Mouse (Mus musculus) large intestine, adult 2 months (tissue): ENCODE measurements at regions not wholly inside any gene's neighbourhood (a gene's known extent, or its start where the extent isn't known, plus 50 kb on each side); places are given as distances from the start of the nearest gene placed in this dataset.
A peak's percentile ranks its signal among the peaks of the same experiment; 100 is the strongest.
"Not testable (repeated sequence)": the region's sequence is repeated elsewhere in the genome, so short reads cannot be mapped to it uniquely, and the experiment has no call there.

Experiments used
- DNase-seq: peaks from one replicate; pipeline ENCODE4 v3.0.0-alpha.2; 2012; ENCODE audit warnings: low read depth, low spot score
- WGBS: fragments of 180-500 bp; shearing (Covaris S2); methylation state at CpG from one replicate; pipeline ENCODE4 v1.1.7; 2018; 5-methylcytosine and 5-hydroxymethylcytosine counted together

- 76% methylated on average over 21 of the region's 21 CpGs for WGBS
- peak; percentile 67 for DNase-seq
Measured at GRCm38 (mm10) chr5:148747972-148748764, 181.0 kb downstream of the Katnal1 start.

- 96% methylated on average over 3 of the region's 3 CpGs for WGBS
Measured at GRCm38 (mm10) chr5:148747549-148747948, 181.6 kb downstream of the Katnal1 start.

GRCm38 (mm10) chr5:148746726-148747125 is 182.4 kb downstream of the Katnal1 start:
- 32% methylated on average over 6 of the region's 6 CpGs for WGBS
- DNase-seq, result not testable (repeated sequence)

More at GRCm38 (mm10) chr5:148747549-148747948, 181.6 kb downstream of the Katnal1 start:
- DNase-seq, result no peak

GRCm38 (mm10) chr5:148744676-148745391 is 184.3 kb downstream of the Katnal1 start:
- 47% methylated on average over 7 of the region's 7 CpGs for WGBS
- DNase-seq, result no peak

GRCm38 (mm10) chr5:148742158-148742835 is 186.8 kb downstream of the Katnal1 start:
- WGBS, result 91% methylated on average over 8 of the region's 8 CpGs
- no peak for DNase-seq

GRCm38 (mm10) chr5:148741267-148742004 is 187.7 kb downstream of the Katnal1 start:
- no peak for DNase-seq
- 40% methylated on average over 19 of the region's 19 CpGs for WGBS

- DNase-seq, result no peak
- 16% methylated on average over 15 of the region's 15 CpGs for WGBS
Measured at GRCm38 (mm10) chr5:148740366-148741266, 188.0 kb upstream of the Ubl3 start.

GRCm38 (mm10) chr5:148739672-148740071 is 187.1 kb upstream of the Ubl3 start:
- DNase-seq, result no peak
- WGBS, result 31% methylated on average over 2 of the region's 2 CpGs

GRCm38 (mm10) chr5:148739141-148739540 is 186.6 kb upstream of the Ubl3 start:
- WGBS, result 40% methylated on average over 3 of the region's 3 CpGs
- no peak for DNase-seq

- WGBS, result 84% methylated on average over 15 of the region's 15 CpGs
- DNase-seq, result no peak
Measured at GRCm38 (mm10) chr5:148729541-148729940, 177.0 kb upstream of the Ubl3 start.

GRCm38 (mm10) chr5:148728492-148728891 is 175.9 kb upstream of the Ubl3 start:
- 62% methylated on average over 1 of the region's 1 CpGs for WGBS
- DNase-seq, result no peak

GRCm38 (mm10) chr5:148726442-148726841 is 173.9 kb upstream of the Ubl3 start:
- WGBS, result 74% methylated on average over 7 of the region's 7 CpGs
- DNase-seq, result no peak

GRCm38 (mm10) chr5:148724470-148724869 is 171.9 kb upstream of the Ubl3 start:
- no peak for DNase-seq
- WGBS, result 64% methylated on average over 6 of the region's 6 CpGs

GRCm38 (mm10) chr5:148723677-148724227 is 171.2 kb upstream of the Ubl3 start:
- 90% methylated on average over 11 of the region's 11 CpGs for WGBS
- DNase-seq, result no peak

GRCm38 (mm10) chr5:148720604-148721003 is 168.0 kb upstream of the Ubl3 start:
- 91% methylated on average over 5 of the region's 5 CpGs for WGBS
- DNase-seq, result no peak

GRCm38 (mm10) chr5:148716633-148717032 is 164.0 kb upstream of the Ubl3 start:
- WGBS, result 87% methylated on average over 6 of the region's 6 CpGs
- DNase-seq, result no peak

- DNase-seq, result no peak
- 37% methylated on average over 15 of the region's 15 CpGs for WGBS
Measured at GRCm38 (mm10) chr5:148715218-148715991, 162.8 kb upstream of the Ubl3 start.

GRCm38 (mm10) chr5:148714807-148715206 is 162.2 kb upstream of the Ubl3 start:
- no peak for DNase-seq
- WGBS, result 56% methylated on average over 4 of the region's 4 CpGs
